Mouse (Mus musculus): ENCODE results near the gene Ckb.
"Not testable (repeated sequence)": the region's sequence is repeated elsewhere in the genome, so short reads cannot be mapped to it uniquely, and the experiment has no call there.

Gene Ckb

DNA sequence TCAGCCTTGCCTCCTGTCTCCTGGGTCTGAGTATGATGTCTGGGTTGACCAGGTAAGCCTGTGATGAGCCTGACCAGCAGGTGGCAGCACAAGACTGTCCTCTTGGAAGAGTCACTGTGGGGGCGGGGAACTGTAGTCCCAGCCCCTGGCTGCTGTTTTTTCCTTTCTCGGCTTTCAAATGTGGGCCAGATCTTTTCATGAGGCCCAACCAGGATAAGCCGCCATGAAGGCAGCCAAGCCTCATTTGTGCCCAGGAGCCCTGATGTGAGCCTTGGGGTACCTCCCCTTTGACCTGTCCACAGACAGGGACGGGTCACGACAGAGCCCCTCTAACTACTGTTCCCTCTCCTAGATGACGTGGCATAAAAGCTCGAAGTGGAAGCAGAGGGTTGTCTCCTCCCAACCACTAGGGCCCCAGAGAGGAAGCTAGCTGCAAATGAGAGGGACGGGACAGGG is 3.7 kb downstream of the Ckb start:
- peak; percentile 90 to 97 for DNase-seq

GRCm38 (mm10) chr12:111667421-111667820 is 4.7 kb downstream of the Ckb start:
- no peak for DNase-seq

- DNase-seq, result no peak
Observed at GRCm38 (mm10) chr12:111666380-111666779, 5.8 kb downstream of the Ckb start.

DNA sequence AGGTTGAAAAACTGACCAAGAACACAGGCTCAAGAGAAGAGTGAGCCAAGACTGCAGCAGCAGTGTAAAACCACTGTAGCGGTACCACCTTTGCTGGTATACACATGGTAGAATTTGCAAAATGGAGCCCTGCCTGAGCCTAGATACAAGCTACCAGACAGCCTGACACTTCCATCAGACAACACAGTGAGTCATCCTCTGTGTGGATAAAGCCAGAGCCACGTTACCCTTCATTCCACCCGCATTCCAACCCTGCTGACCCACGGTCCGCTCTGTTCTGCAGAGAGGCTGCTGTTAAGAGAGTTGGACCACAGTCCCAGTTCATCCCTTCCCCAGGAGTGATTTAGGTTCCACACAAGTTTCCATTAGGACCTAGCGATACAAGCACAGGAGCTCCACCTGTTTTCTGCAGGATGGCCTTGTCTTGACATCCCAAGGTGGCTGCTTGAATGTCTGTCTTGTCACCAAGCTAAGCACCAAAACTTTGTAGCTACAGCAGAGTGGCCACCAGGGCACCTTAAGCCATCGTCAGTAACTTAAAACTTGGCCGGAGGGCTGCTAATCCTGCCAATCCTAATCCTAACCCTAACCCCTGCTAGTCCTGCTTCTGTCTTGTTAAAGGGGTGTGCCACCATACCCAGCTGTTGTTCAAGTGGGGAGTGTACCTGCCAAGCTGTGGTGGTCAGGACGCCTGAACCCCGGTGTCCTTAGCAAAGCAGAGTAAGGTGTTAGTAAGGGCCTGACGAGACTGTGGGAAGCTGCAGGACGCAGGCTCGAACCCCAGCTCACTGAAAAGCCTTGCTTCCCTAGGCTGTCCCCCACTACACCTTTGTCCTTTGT is 6.9 kb downstream of the Ckb start:
- no peak for DNase-seq

DNA sequence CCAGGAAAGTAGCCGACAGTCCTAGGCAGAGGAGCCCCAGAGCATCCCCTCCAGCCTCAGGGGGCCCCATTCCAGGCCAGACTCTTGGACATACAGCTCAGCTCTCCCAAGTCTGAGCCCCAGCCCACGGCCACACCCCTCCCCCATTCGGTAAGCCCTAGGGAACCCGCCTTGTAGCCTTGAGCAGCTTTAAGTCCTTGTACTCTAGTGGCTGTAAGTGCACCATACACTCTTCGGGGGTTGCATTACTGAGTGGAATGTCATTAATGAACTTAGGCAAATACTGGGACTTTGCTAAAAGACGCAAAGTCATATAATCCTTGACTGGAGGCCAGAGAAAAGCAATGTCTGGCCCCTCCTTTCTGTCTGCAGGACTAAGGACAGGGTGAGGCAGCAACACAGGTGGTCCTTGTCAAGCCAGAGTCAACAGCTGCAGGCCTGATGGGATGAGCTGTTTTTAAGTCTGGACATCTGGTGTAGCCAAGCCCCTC is 7.9 kb downstream of the Ckb start:
- no peak for DNase-seq

DNA sequence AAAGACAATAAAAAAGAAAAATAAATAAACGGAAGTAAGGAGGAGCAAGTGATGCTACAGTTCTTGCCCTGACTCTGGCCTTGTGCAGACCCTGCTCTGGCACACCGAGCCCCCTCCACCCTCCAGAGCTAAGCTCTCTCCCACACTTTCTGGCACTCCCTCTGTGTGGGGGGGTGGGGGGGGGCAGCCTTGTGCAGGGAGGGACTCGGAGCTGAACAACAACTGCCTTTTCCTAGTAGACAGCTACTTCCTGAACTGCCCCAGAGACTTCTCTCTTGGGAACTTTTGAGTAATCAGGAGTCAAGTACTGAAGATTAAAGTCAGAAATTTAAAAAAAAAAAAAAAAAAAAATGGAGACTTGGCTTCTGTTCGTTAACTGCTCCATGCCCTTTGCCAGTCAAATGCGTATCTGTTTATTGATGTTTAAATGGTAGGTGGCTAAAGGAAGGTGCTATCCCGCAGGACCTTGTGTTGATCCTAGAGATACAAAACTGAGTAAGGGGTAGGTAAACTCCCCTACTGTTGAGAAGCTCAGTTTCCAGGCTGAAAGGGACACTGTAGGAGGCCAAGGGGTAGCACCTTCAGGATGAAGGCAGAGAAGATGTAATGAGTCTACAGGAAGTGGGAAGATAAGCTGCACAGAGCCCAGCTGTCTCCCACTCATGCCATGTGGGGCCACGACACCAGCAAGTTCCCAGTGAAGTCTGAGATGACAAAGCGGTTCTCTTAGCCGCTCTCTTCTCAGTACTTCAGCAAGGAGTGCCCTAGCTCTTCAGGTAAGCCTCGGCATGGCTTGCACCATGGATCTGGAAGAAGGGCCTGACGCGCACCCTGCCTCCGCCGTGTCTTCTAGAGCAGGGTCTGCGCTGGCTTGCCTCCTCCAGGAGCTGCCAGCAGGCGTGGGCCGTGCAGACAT is 8.7 kb downstream of the Ckb start:
- DNase-seq, result no peak

DNA sequence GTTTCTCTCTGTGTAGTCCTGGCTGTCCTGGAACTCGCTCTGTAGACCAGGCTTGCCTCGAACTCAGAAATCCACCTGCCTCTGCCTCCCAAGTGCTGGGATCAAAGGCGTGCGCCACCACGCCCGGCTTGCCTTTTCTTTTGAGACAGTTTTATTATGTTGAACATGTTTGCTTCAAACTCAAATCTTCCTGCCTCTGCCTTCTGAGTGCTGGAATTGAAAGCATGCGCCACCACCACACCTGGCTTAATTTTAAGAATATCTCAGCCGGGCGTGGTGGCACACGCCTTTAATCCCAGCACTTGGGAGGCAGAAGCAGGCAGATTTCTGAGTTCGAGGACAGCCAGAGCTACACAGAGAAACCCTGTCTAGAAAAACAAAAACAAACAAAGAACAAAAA is 10.6 kb downstream of the Ckb start:
- DNase-seq, result not testable (repeated sequence)

DNA sequence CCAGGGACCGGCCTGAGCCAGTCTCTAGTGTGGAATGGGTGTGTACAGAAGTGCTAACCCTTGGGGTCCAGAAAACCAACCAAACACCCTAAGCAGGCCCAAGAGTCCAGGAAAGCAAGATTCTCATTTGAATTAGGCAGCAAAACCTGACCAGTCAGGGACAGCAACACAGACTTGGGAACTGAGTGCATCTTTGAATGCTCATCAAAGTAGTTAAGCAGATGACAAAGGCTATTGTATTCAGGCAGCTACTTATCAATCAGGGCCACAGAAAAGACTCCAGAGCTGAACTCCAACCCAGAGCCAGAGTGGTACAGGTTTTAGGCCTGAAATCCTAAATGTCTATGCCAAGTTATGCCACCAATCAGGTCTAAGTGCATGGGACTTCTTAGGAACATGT is 11.5 kb downstream of the Ckb start:
- DNase-seq, result no peak

DNA sequence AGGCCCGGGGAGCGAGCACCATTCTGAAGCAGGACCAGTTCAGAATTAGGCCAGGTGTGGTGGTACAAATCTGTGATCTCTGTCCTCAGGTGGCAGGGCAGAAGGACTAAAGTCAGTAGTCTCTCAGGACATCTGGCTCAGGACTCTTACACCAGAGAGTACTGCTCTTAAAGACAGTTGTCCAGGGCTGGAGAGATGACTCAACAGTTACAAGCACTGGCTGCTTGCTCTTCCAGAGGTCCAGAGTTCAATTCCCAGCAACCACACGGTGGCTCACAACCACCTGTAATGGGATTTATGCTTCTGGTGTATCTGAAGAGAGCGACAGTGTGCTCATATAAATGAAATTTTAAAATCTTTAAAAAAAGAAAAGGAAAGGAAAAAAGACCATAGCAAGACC is 12.8 kb downstream of the Ckb start:
- peak in 1 of 2 experiments; percentile 46 for DNase-seq

DNA sequence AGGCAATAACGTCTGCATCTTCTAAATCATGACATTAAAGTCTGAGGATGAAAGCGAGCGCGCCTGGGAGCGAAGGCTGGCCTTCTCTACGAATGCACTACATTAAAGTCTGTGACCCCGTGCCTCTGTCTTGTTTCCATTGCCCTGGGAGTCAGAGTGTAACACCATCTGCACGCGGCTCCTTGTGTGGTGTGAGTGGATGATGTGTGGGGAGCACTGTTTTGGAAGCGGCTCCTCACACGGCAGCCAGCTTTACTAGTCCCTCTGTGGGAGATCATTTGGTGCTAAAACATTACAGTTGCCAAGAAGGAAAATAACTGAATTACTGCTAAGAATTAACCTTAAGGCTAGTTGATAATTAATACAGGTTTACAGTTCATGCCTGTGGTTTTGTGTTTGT is 16.4 kb downstream of the Ckb start:
- peak; percentile 64 to 77 for DNase-seq

- peak; percentile 60 to 79 for DNase-seq
Observed at GRCm38 (mm10) chr12:111653434-111653833, 18.7 kb downstream of the Ckb start.

DNA sequence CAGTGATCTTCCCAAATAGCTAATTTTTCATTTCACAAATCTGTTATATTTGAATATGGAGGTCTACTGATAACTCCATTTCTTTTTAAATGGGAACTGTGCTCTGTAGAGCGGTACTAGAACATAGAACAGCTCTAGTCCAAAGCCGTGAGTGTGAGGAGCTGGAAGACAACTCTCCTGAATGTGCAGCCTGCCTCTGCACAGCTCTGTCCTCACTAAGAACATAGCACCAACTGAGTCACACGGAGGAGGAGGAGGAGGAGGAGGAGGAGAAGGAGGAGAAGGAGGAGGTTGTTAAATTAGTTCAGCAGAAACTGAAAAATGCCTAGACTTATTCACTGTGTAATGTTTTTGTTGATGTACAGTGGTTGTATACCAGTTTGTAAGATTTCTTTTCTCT is 19.2 kb downstream of the Ckb start:
- no peak for DNase-seq

DNA sequence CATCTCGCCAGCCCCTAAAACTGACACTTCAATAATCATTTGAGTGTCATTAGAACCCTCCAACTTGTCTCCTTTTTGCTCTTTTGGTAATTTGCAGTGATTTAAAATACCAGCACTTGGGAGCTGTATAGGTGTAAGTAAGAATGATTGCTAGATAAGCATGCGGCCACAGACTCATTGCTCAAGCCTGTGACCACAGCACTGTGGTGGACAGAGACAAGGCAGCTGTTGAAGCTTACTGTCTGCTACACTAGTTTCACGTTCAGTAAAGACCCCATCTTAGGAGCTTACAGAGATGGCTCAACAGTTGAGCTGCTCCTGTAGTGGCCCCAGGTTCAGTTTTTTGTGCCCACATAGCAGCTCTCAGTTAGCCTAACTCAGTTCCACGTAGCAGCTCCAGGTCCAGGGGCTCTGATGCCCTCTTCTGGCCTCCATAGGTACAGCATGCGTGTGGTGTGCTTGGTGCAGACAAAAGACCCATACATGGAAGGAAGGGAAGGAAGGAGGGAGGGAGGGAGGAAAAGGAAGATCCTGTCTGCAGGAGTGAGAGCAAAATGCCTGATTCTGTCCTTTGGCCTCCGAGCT is 24.0 kb downstream of the Ckb start:
- peak in 1 of 2 experiments; percentile 66 for DNase-seq
